Mouse (Mus musculus) cerebellum, postnatal 10 days (tissue): ENCODE measurements at regions not wholly inside any gene's neighbourhood (a gene's known extent, or its start where the extent isn't known, plus 50 kb on each side); places are given as distances from the start of the nearest gene placed in this dataset.
"Not testable (repeated sequence)": the region's sequence is repeated elsewhere in the genome, so short reads cannot be mapped to it uniquely, and the experiment has no call there.

Experiments used
- DNase-seq, 2 experiments: peaks; one replicate each; pipeline ENCODE4 v3.0.0; 2021; ENCODE audit warnings: mixed read lengths in 2 of 2

DNA sequence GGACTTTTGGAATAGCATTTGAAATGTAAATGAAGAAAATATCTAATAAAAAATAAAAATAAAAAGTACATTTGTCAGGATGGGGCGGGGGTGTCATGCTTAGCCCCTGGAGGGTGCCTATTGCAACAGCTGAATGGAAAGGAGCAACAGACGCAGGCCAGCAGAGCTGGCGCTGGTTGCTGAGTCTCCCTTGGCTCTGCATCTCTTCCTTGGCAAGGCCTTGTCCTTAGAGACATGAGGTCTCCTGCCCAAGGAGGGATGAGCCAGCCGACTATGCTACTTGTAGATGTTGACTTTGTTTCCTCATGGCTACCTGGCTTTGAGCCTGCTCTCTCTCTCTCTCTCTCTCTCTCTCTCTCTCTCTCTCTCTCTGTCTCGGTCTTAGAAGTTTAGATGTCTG is 166.4 kb downstream of the Opa1 start:
- DNase-seq: peak; percentile 71 to 85

DNA sequence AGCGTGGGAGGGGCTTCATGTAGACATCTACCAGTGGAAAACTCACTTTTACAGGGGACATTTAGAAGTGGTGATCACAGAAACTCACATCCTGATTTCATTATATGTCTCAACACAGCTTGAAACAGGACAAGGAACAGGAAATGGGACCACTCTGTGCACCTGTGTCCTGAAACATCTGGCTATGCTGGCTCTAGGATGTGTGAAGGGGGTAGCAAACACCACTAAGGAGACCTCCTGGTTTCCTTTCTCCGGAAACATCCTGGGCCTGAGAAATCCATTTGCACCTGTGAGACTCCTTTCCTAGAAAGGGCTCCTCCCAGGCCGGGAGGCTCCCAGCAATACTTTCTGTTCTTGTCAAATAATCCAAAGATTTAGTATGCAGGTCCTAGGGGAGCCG is 167.1 kb downstream of the Opa1 start:
- no peak for DNase-seq

DNA sequence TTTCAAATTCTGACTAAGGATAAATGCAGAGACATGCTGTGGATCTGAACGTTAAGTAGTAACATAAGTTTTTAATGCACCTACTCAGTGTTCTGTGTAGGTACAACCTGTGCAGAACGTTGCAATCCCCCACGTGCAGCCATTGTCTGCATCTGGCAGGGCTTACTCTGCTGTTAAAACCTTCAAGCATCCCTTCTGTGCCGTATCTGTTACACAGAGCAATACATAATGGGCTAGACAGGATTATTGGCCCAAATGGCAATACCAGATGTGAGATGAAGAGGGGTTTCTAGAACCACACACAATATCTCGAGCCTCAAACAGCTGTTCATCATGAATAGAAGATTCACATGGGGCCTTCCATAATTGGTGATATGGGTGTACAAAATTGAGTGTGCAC is 170.0 kb downstream of the Opa1 start:
- DNase-seq: no peak

DNA sequence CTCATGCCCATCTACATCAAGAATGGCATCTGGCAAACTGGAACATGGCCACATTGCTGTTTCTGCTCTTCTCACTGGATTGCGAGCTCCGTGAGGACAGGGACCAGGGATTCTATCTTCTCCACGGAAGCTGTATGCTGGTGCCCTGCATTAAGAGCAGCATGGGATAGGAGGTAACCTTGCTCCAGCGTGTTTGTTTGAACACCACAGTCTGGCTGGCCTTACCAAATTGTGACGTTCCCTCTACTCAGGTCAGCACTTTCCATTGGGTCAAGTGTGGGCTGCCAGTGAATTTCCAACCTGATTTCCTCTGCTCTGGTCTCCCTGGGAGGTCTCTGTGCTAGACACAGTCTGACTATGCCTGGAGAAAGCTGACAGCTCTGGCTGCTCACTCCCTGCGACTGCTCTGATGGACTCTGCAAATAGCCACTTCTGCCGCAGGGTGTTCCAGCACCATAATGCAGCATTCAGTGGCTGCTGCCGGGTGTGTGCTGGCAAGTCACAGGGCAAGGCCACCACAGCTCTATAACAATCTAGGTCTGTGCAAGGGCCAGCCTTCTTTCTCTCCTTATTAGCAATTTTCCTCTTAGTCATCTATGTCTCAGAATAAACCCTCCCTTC is 175.6 kb downstream of the Opa1 start:
- DNase-seq: peak; percentile 41 to 42

DNA sequence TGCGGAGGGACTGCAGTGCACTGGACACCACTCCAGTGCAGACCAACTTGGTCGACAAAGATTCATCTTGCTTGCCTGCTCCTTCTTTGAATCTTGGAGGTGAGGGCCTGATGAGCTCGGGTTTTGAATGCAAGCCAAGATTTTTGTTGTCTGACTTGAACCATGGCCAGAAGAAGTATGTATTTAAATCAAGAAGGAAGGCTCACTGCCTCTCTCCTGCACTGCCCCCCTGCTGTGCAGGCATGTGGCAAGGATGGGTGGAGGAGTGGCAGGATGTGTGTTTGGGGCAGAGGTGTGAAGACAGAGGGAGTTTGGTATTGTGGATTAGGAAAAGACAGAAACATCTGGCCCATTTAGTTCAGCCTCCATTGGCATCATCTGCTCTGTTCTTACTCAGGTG is 179.1 kb downstream of the Opa1 start:
- no peak for DNase-seq

DNA sequence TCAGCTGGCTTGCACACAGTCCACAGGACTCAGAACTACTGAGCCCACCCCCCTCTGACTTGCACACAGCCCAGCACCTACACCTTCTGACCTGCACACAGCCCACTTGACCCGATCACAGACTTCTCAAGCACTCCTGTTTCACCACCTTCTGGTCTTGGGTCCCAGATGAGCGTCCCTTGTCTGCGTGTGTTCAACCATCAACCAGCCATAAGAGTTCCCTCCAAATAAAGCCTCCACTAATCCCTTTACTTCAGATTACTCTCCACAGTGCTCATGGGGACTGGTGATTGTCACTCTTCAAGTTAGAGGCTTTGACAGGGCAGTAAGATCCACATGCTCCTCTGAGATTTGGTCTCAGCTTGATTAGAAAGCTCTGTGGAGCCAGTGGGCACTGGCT is 180.3 kb downstream of the Opa1 start:
- no peak for DNase-seq

DNA sequence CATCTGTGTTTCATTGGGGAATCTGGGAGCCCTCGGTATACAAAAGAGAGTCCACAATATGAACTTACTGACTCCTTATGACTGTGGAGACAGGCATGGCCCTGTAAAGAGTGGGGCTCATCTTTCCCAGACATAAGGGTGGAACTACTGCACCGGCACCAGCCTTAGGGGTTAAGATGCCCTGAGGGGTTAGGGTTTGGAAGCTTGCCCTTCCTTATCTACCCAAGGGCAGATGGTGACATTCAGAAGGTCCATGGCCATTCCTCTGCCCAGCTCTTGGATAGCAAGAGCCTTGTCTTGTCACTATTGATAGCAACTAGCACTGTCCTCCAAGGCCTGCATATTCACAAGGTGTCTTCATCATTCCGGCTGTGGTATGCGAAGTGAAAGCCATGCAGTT is 181.5 kb downstream of the Opa1 start:
- DNase-seq: no peak

DNA sequence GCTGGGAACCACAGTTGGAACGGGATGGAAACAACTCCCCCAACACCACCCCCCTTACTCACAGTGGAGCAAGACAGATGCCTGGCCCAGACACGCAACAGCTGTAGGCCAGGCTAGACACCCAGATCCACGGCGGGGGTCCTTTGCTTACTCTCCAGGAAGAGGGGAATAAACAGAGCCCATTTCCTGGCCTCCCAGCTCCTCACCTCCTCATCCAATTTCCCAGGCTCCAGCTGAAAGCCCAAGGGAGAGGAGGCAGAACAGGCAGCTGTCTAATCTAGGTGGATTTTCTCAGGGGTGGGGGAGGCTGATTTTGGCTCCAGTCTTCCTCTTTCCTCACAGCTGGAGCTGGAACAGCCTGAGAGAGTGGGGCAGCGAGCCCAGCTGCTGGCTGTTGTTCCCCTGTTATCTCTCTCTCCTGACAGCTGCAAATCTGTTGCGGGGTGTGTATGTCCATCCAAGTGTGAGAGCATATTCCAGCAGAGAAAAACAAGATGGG is 182.7 kb downstream of the Opa1 start:
- DNase-seq: peak in 1 of 2 experiments; percentile 39

DNA sequence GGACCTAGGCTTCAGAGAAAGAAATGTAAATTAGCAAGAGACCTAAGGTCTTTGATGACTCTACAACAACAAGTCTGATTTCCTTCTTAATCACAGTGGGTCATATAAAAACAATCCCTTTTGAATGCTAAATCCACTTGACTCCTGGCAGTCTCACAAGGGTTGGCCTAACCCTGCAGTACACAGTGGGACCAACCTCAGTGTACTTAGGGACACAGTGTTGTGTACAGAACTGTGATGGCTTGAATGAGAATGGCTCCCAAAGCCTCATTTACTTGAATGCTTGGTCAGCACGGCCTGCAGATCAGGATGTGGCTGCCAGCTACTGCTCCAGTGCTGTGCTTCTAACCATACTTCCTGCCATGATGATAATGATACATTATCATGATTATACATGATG is 185.2 kb downstream of the Opa1 start:
- DNase-seq: no peak

DNA sequence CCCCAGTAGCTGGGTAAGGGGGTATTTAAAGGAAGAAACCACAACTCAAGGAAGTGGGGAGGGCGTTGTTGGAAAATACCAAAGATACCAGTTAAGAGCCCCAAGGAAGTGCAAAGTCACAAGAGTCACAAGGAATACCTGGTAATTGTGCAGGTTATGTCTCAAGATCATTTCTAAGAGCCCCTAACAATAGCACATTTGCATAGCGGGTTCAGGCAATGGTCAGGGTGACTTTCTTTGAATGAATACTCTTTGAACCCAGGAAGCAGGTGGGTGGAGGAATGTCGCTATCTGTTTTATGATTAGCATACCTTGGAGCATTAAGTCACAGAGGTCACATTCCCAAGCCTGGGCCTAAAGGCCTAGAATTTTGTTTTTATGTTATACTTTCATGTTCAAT is 186.7 kb downstream of the Opa1 start:
- not testable (repeated sequence) for DNase-seq

DNA sequence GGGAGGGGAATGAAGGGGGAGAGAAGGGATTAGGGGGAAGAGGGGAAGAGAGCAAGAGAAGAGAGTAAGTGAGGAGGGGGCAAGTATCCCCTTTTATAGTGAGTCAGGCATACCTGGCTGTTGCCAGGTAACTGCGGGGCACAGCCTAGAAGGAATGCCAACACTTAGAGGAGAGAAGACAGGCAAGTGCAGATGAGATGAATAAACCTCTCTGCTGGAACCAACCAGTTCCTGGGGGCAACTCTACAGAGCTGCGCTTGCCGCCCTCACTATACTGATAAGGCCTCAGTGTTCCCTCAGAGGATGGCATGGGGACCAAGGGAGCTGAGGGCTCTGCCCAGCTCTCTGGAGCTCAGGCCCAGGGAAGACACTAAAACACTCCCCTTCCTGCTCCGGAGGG is 192.2 kb downstream of the Opa1 start:
- no peak for DNase-seq

DNA sequence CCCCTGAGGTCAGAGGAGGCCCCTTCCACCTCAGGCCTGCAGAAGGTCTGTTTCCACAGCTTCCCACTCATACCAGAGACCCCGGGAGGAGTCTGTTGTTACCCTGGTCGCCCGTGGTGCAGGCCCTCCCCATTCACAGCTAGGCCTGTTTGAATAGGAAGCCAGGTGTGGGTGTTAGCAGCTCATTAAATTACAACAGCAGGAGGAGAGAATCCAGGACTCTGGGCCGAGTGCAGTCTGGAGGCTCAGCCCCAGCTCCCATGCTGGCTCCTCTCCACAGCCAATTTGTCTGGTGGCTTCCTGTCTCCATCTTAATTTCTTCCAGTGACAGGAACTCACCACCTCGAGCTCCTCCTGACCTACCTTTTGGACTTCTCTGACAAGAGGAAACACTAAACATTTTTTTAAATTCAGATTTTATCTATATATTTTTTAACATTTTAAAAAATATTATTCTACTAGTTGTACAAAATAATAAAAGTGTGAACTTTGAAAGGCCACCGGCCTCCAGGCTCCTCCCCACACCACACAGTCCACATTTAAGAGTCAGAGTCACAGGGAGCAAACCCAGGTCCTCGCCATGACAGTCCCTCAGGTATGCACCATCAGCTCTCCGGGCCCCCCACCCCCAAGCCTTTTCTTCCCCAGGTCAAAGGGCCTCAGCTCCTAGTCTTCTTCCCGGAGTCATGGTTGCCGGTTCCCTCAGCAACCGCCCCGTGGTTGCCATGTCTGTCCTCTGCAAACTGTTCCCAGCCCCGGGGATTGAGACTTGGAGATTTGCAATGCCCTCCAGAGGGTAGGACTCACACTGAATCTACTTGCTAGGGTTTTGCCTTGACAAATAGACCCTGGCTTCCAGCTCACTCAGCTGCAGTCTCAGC is 192.8 kb downstream of the Opa1 start:
- peak; percentile 64 to 74 for DNase-seq

DNA sequence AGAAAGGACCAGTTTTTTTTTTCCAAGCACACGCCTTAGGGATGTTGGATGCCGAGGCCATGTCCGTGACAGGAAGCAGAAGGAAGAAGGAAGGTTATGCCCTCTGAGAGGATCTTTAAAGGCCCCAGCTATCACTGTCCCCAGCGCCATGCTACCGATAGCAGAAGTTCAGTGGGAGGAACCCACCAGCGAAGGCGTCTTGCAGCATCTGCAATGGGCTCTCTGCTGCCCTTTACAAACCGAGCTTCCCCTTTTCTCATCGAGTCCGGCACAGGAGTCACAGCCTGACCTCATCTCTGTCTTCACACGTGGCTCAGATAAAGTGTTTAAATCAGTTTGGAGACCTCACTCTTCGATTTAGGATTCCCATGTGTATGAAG is 193.5 kb downstream of the Opa1 start:
- no peak for DNase-seq

DNA sequence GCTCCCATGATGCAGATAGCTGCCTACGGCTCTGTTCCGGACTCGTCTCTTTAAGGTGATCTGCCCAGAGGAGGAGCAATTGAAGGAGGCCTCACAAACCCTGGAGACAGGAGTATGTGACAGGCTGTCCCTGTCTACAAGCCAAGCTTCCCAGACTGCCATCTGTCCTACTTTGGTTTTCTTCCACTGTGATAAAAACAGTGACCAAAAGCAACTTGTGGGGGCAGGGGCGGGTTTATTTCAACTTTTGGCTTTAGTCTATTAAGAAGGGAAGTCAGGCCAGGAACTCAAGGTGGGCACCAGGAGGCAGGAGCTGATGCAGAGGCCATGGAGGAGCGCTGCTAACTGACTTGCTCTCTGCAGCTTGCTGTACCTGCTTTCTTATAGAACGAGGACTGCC is 193.9 kb downstream of the Opa1 start:
- peak; percentile 79 to 83 for DNase-seq

DNA sequence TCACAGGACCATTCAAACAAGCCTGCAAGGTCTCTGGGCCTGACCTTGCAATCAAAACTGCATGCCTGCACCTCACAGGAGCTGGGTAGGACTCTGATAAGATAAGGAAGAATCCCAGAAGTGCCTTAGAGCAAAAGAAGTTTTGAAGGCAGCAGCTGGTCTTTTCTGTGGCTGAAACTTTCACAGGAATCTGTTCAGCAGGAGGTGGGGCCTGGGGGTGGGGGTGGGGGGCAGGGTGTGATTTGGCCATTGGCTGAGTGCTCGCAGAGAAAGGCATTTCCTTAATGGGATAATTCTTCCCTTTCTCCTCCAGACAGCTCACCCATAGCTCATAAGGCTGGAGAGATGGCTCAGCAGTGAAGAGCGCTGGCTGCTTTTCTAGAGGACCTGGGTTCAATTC is 195.8 kb downstream of the Opa1 start:
- no peak for DNase-seq

DNA sequence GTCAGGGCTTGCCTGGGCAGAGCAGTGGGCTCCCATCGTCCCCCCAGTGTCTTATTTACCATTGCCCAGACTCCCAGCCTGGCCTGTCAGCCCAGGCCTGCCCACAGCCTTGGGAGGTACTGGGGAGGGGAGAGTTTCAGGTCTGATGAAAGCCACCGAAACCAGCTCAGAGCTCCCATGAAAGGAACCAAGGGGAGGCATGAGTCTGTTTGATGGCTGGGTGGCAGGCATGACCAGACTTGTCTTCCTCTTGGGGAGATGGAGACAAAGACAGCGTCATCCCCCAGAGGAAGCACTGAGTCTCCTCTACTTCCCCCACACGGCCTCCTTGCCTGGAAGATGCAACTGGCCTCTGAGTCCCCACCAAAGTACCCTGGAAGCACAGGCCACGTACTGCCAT is 196.7 kb downstream of the Opa1 start:
- no peak for DNase-seq

DNA sequence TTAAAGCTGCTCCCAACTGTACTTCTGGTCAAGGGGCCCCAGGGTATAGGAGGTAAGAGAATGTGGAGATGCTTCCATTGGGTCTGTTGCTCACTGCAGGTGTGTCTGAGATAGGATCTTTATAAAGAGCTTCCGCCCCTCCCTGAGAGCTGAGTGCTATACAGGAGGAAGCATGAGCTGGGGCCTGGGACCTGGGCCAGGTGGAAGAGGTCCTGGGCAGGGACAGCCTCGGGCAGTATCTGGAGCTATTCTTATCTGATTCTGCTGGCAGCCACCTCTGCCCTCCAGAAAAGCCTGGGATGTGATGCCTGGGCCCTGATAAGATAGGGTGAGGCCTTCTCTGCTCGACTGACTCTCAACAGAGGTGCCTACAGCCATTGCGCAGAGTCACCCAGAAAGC is 203.3 kb downstream of the Opa1 start:
- DNase-seq: peak in 1 of 2 experiments; percentile 28

DNA sequence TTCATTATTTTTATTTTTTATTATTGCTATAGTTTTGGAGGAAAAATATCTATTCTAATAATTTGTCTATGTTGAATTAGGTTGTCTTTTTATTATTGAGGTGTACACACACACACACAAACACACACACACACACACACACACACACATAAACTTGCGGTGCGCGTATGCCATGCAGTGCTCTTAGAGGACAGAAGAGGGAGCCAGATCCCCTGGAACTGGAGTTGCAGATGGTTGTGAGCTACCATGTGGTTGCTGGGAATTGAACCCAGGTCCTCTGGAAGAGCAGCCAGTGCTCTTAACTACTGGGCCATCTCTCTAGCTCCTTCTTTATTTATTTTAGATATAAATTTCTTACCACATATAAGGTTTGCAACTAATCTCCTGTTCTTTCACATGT is 206.0 kb downstream of the Opa1 start:
- no peak for DNase-seq

DNA sequence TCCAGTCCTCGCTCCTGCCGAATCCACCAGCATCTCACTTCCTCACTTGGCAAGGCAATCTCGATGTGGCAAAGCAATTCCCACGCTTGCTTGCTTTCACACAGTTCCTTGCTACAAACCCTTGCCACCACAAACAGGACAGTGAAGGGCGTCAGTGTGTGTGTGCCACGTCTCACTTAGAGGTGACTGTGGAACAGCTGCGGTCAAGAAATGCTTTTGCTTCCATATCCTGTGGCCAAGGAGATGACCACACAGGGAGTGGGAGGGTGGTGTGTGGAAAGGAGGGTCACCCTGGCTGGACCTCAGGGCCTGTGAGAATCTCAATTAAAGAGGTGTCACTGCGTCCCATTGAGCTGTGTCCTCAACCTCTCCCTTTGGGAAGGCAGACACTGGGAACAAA is 207.4 kb downstream of the Opa1 start:
- no peak for DNase-seq

DNA sequence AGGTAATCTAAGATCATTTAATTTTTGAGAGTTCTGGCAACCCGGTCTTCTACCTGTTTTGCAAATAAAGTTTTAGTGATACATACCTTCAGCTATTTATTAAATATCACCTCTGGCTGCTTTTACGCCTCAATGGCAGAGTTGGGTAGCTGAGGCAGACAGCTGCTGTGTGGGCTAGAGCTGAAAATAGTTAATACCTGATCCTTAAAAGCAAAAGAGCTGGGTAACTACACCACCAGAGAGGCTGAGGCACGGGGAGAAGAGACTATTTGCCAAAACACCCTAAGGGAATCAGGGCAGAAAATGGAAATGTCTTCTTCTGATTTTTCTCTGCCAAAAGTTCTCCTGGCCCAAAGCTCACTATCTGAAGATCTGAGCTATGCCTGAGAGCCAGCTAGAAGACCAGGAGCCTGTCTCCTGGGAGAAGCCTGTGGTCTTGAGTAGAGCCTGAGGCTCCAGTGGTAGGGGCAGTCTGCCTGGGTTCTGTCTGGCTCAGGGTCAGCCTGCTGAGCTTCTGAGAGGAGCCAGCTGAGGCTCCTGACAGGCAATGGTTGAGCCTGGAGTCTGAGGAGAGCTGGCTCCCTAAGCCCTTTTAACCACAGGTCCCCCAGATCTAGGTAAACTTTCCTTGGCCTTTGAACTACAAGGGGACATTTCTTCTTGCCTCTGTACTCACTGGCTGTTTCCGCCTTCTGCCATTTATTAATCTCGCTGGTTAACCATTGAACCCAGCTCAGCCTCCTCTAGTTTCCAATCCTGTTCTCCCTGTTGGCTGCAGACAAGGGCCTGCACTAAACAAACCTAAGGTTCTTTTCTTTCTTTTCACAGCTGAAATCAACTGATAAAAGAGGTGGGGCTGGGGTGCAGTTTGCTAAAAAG is 208.7 kb downstream of the Opa1 start:
- no peak for DNase-seq

DNA sequence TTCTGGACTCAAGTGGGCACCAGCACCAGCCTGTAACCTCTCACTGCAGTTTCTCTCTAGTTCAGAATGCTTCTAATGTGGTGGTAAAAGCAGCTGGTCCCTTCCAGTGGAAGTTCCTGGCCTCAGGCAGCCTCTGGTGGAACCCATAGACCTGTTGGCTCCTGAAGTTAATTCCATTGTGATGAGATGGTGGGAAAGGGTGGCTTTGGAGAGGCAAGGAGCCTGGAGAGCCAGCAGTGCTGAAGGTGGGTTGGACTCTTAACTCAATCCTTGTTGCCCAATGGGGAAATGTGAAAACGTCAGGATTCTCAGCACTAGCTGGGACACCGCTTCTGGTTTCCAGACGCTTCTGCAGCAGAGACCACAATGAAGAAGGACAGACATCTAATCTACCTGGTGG is 210.9 kb downstream of the Opa1 start:
- DNase-seq: no peak

DNA sequence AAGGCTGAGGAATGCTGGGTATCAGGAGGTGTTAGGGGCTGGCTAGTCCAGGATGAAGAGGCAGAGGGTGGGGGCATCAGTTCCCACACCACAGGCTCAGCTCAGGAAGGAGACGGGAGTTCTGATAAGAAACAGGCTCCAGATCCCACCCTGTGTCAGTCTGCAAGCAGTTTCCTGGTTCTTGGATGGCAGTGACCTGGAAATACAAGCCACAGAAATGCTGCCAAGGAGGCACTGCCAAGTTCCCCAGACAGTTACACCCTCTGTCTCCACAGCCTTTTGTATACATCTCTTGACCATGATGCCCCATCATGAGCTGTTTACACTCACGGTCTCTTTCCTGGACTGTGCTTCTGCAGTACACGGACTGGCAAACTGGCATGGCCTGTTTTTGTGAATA is 220.1 kb downstream of the Opa1 start:
- peak in 1 of 2 experiments; percentile 48 for DNase-seq

DNA sequence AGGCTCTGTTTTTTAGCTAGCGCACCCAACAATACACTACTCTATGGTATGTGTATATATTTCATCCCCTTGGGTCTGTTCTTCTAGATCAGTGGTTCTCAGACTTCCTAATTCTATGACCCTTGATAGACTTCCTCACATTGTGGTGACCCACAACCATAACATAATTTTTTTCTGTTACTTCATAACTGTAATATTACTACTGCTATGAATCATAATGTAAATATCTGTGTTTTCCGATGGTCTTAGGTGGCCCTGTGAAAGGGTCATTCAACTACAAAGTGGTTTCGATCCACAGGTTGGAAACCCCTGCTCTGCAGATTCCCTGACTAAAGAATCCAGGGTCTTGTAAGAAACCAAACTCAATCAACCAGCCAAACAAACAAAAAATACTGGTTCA is 220.8 kb downstream of the Opa1 start:
- no peak for DNase-seq
